Mouse (Mus musculus) spleen, adult 2 months (tissue): ENCODE data around the gene Ctss. TPM values are rescaled to one million over a fixed set of nuclear protein-coding genes. Genes with fewer than 3 reads are reported as not detected.

ENCODE experiments used
- DNase-seq, 2 experiments: peaks; one replicate each; pipeline versions ENCODE4 v3.0.0 to v3.0.0-alpha.2; 2012 to 2021; ENCODE audit warnings: low spot score in 2 of 2, low read depth in 1 of 2
- H3K27ac ChIP-seq: fragments of 200-500 bp; 2 replicates; pipeline ENCODE4 v1.5.1; 2012; ENCODE audit warnings: low read length, inconsistent platforms; ENCODE audit not compliant: insufficient read depth
- H3K27me3 ChIP-seq: fragments of 200-500 bp; 2 replicates; pipeline ENCODE4 v1.6.1; 2012; ENCODE audit warnings: mild to moderate bottlenecking, moderate library complexity, low read length, inconsistent platforms; ENCODE audit not compliant: control insufficient read depth, insufficient read depth
- H3K36me3 ChIP-seq: fragments of 200-500 bp; 2 replicates; pipeline ENCODE4 v1.6.1; 2012; ENCODE audit warnings: mild to moderate bottlenecking, low read length, inconsistent platforms; ENCODE audit not compliant: control insufficient read depth, insufficient read depth
- H3K4me1 ChIP-seq: fragments of 200-500 bp; 2 replicates; pipeline ENCODE4 v1.6.1; 2011; ENCODE audit warnings: inconsistent platforms; ENCODE audit not compliant: control insufficient read depth, insufficient read depth, insufficient read length
- H3K4me3 ChIP-seq: fragments of 200-500 bp; 2 replicates; pipeline ENCODE4 v1.5.1; 2011; ENCODE audit warnings: mild to moderate bottlenecking, inconsistent platforms; ENCODE audit not compliant: insufficient read depth, insufficient read length; ENCODE audit errors: extremely low read depth
- CTCF ChIP-seq: fragments of 200-500 bp; IDR thresholded peaks from 2 replicates; pipeline ENCODE4 v1.5.1; 2011; ENCODE audit warnings: mild to moderate bottlenecking, inconsistent platforms; ENCODE audit not compliant: insufficient read depth, insufficient read length, insufficient replicate concordance; ENCODE audit errors: extremely low read depth
- POLR2A ChIP-seq: fragments of 200-500 bp; IDR thresholded peaks from 2 replicates; pipeline ENCODE4 v1.6.1; 2011; ENCODE audit warnings: low read depth, low read length, inconsistent platforms
- WGBS: fragments of 180-500 bp; shearing (Covaris S2); methylation state at CpG from one replicate; pipeline ENCODE4 v1.1.7; 2018; 5-methylcytosine and 5-hydroxymethylcytosine counted together
- polyA plus RNA-seq: library from polyadenylated mRNA; depleted of rRNA; stranded (reverse); fragments of >200 nt; gene quantifications from 2 replicates; pipeline ENCODE4 v1.2.3, GENCODE M21; 2012; rRNA removed

The Ctss gene
- 81.7 and 84.6 TPM in 2 replicates for polyA plus RNA-seq

DNA sequence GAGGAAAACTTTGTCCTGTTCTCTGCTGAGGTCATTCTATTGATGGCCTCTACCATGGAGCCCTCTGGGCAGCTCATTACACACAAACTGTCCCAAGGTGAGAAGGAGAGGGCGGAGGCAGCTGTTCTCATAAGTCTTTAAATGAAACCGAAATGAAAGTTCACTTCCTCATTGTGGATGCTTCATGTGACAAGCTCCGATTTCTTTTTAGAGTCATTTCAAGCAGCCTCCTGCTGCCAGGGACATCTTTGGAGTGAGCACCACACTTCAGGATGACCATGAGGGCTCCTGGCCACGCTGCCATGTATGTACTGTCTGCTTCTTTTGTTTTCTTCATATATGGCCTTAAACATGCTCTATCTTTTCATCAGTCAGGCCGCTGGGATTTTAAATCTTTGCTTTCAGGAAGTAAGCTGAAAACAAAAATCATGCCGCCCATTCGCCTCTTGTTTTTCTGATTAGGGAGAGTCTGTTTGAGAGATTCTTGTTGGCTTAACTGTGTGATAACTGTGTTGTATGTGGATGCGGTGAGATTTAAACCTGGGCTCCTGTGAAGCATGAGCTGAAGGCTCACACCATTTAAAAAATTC, at the start of gene Ctss:
Gene Ctss (plus strand): TSS at position 165 of the 590 bp plus-strand sequence.
- Histone ChIP-seq H3K36me3 (peaks cover 8% of the 10 kb centered on the region), H3K27me3 (no peaks in the 10 kb centered on the region), H3K4me1 (peaks cover 15% of the 10 kb centered on the region), H3K4me3 (peak within 1 kb of the TSS; percentile 72), H3K27ac (peak within 1 kb of the TSS; percentile 94)
- 13% methylated on average over 8 of the region's 8 CpGs for WGBS
- peak; percentile 46 to 65 for DNase-seq
- TF ChIP-seq POLR2A (peak; percentile 65), CTCF (no peak)

DNA sequence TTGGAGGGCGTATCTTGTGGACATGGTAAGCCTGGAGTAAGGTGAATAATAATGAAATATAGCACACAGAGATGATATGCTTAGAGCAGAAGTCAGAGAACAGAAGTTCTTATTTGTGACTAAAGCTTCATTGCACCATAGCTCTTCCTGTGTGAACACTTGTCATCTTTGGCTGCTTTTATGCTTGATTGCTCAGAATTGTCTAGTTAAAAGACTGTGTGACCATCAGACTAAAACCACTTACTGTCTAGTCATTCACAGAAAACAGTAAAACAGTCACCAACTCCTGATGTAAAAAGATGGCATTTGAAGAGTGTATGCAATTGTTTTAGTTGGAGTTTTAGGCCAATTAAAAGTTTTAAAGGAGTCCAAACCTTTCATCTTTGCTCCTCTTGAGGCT, 47.6 kb upstream of the Ctss start:
- WGBS: 91% methylated on average over 1 of the region's 1 CpGs
- Histone ChIP-seq H3K4me3 (no peak overlapping the region), H3K27ac (no peak overlapping the region), H3K4me1 (no peaks in the 10 kb centered on the region), H3K27me3 (no peaks in the 10 kb centered on the region), H3K36me3 (peaks cover 27% of the 10 kb centered on the region)
- no peak for DNase-seq
- no peak for TF ChIP-seq POLR2A
- no peak for TF ChIP-seq CTCF

DNA sequence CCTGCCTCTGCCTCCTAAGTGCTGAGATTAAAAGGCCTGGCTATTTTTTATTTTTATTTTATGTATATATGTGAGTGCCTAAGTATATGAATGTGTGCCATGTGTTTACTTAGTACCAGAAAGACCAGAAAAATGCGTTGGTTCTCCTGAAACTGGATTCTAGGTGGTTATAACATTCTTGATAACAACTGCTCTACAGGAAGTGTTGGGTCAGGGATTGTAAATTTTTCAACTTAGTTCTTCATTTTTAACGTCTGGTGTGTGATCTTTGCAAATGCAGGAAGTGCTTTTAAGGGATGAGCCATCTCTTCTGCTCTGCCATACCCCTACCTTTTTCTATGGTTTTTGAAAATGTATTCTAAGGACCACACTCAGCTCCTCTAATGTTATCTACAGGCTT, 40.2 kb upstream of the Ctss start:
- no peaks in the 10 kb centered on the region for H3K4me1 ChIP-seq
- no peak overlapping the region for H3K27ac ChIP-seq
- no peaks in the 10 kb centered on the region for H3K27me3 ChIP-seq
- TF ChIP-seq POLR2A: no peak
- no peak for TF ChIP-seq CTCF
- H3K4me3 ChIP-seq: no peak overlapping the region
- WGBS: 35% methylated on average over 2 of the region's 2 CpGs
- DNase-seq: no peak
- peaks cover 23% of the 10 kb centered on the region for H3K36me3 ChIP-seq

DNA sequence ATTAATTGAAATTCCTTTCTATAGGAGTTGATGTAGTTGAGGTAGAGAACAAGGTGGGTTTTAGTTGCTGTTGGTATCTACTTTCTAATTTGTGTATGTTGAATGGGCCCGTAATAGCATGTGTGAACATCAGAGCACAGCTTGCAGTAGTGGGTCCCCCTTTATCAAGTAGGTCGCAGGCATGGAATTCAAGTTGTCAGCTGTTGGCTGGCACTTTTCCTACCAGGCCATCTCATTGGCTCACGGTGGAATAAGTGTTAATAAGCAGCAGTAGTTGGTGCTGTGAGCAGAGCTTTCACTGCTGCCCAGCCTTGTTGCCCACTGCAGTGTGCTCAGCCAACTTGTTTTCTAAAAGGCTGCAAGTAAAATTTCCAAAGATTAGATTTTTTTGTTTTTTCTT, 37.9 kb upstream of the Ctss start:
- H3K4me3 ChIP-seq: no peak overlapping the region
- no peaks in the 10 kb centered on the region for H3K4me1 ChIP-seq
- 94% methylated on average over 3 of the region's 3 CpGs for WGBS
- no peak overlapping the region for H3K27ac ChIP-seq
- no peak for DNase-seq
- peaks cover 25% of the 10 kb centered on the region for H3K36me3 ChIP-seq
- H3K27me3 ChIP-seq: no peaks in the 10 kb centered on the region
- no peak for TF ChIP-seq POLR2A
- TF ChIP-seq CTCF: no peak

DNA sequence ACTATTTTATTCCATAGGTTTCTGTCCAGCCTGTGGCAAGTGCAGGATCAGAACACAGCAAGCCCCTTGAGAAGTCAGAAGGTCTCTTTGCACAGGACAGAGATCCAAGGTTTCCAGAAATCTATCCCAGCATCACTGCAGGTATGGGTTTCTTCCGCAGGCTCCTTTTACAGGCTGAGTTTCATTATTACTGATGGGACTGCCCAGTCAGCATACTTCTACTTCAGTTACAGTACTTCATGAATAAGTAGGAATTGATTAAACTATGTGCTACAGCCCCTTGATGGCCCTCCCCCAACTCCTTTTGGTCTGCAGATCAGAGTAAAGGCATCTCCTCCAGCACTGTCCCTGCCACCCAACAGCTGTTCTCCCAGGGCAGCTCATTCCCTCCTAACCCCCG, 36.3 kb upstream of the Ctss start:
- TF ChIP-seq POLR2A: no peak
- TF ChIP-seq CTCF: no peak
- peaks cover 28% of the 10 kb centered on the region for H3K36me3 ChIP-seq
- H3K4me3 ChIP-seq: no peak overlapping the region
- no peaks in the 10 kb centered on the region for H3K4me1 ChIP-seq
- H3K27me3 ChIP-seq: no peaks in the 10 kb centered on the region
- no peak for DNase-seq
- WGBS: 94% methylated on average over 2 of the region's 2 CpGs
- no peak overlapping the region for H3K27ac ChIP-seq

DNA sequence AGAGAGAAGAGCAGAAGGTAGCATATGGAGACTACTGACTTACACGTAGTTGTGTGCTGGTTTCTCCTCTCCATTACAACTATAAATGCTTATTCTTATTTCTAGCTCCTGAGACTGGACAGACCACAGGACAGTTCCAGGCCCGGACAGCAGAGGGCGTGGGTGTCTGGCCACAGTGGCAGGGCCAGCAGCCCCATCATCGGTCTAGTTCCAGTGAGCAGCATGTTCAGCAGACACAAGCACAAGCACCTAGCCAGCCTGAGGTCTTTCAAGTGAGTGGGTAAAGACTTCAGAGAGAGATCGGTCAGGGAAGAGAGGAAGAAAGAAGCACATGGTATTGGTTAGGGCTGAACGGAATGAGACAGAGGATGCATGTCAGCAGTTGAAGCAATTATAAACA, 32.2 kb upstream of the Ctss start:
- DNase-seq: peak; percentile 11 to 55
- H3K27me3 ChIP-seq: no peaks in the 10 kb centered on the region
- 70% methylated on average over 6 of the region's 6 CpGs for WGBS
- no peaks in the 10 kb centered on the region for H3K4me1 ChIP-seq
- H3K4me3 ChIP-seq: no peak overlapping the region
- TF ChIP-seq CTCF (peak; percentile 71; the same call in 1 of the 2 replicates), POLR2A (no peak)
- no peak overlapping the region for H3K27ac ChIP-seq
- peaks cover 30% of the 10 kb centered on the region for H3K36me3 ChIP-seq

DNA sequence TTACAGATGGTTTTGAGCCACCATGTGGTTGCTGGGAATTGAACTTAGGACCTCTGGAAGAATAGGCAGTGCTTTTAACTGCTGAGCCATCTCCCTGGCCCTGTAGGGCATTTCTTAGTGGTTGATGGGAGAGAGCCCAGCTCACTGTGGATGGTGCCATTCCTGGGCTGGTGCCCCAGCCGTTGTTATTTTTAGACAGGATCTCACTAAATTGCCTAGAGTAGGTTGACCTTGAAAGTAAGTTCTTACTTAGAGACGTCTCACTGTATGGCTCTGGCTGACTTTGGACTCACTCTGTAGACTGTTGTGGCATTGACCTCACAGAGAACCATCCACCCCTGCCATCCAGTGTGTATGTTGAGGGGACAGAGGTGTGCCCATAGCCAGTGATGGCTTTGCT, 28.4 kb upstream of the Ctss start:
- H3K27me3 ChIP-seq: no peaks in the 10 kb centered on the region
- no peak for DNase-seq
- TF ChIP-seq POLR2A (no peak), CTCF (no peak)
- H3K4me1 ChIP-seq: no peaks in the 10 kb centered on the region
- H3K36me3 ChIP-seq: peaks cover 14% of the 10 kb centered on the region
- no peak overlapping the region for H3K27ac ChIP-seq
- no peak overlapping the region for H3K4me3 ChIP-seq
- 79% methylated on average over 2 of the region's 2 CpGs for WGBS

DNA sequence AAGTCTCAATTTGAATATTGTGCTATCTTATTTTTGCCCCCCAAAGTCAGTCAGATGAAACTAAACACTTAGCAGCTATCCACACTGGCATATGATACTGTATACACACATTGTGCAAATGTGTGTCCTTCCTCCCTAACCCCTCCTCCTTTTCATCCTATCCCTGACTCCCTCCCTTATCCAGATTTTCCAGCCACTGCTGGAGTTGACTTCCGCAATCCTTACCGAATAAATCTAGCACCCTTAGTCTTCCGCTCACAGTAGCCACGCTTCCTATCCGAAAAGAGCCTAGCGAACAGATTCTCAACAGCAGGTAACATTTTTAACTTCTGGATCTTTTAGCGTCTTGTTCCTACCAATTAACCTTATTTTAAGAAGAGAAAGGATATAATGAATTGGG, 27.6 kb upstream of the Ctss start, which contains the start of gene Ctsk:
Gene Ctsk (plus strand): TSS at position 233 of the 400 bp plus-strand sequence.
- no peaks in the 10 kb centered on the region for H3K27me3 ChIP-seq
- no peak within 1 kb of the TSS for H3K27ac ChIP-seq
- TF ChIP-seq POLR2A (no peak), CTCF (no peak)
- peaks cover 10% of the 10 kb centered on the region for H3K36me3 ChIP-seq
- no peaks in the 10 kb centered on the region for H3K4me1 ChIP-seq
- WGBS: 93% methylated on average over 7 of the region's 7 CpGs
- H3K4me3 ChIP-seq: no peak within 1 kb of the TSS
- DNase-seq: no peak
